Mouse (Mus musculus): ENCODE results near the gene Otop3. TPM values are rescaled to one million over a fixed set of nuclear protein-coding genes. Genes with fewer than 3 reads are reported as not detected.

Gene Otop3
- polyA plus RNA-seq, 1 experiment from 2014 or later, result not detected

DNA sequence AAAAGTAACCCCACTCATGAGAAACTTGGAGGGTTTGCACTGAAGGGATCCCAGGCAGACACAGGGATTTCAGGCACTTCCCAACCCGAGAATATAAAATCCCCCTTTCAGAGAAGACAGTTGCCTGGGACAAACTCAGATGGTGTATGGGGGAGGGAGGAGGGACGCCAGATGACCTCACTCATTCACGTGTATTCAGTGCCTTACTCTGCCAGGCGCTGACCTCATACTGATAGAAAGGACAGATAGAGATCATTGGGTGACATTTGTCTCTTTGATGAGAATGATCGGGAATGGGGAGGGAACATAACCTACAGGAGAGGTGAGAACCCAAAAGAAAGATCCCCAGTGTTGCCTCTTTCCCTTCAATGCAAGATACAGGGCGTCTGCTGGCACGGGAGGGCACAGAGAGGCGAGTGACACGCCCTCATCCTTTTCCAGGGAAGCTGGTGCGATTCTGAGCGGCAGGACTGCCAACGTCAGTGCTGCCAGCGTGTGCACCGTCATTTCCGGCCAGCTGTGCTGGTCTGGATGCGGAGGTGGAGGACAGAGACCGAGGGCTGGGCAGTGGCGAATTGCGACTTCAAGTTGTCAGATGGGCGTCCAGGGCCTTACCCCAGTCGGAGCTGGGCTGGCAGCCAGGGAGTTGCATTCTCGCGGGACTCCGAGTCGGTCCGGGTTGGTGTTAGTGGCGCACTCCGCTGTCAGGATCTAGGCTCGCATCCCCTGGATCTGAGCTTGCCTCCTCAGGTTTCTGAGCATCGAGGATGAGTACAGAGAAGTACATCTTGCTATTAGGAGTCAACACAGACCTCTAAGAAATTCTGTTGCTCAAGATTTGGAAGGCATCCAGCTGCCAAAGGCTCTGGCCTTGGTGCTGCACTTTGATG, 39.5 kb downstream of the Otop3 start:
- Histone ChIP-seq H3K9me3 (ENCODE audit: control insufficient read depth, low read length) (no peaks in the 10 kb centered on the region), H3K4me3 (ENCODE audit: control insufficient read depth in 1 of 2, insufficient read depth in 1 of 2, low read depth in 1 of 2, low read length in 2 of 2) (peak overlapping the region; percentile 38 to 39), H3K27ac (replicated peaks in 1 of 2; ENCODE audit: control insufficient read depth in 1 of 2, insufficient read depth in 1 of 2, low read depth in 2 of 2, low read length in 2 of 2) (peak overlapping the region in 1 of 2 experiments; percentile 31; a peak in 1 of 4 replicates), H3K9ac (ENCODE audit: low read length) (peak overlapping the region; percentile 65), H3K27me3 (ENCODE audit: control insufficient read depth, insufficient read depth, low read length) (peaks cover 22% of the 10 kb centered on the region; the same call in 1 of the 2 replicates), H3K36me3 (ENCODE audit: control insufficient read depth, insufficient read depth, low read length) (no peaks in the 10 kb centered on the region), H3K4me1 (ENCODE audit: control insufficient read depth in 2 of 2, insufficient read depth in 2 of 2, low read length in 2 of 2) (peaks cover 9% of the 10 kb centered on the region in 2 experiments), H3K4me2 (ENCODE audit: low read length) (peak overlapping the region; percentile 82)
- 2% methylated on average over 30 of the region's 30 CpGs for WGBS
- ATAC-seq (ENCODE audit: insufficient number of reproducible peaks, insufficient read depth, low FRiP score, low read depth), result 0 out of 2 replicates have a peak, but pooled peaks have one; percentile 18

DNA sequence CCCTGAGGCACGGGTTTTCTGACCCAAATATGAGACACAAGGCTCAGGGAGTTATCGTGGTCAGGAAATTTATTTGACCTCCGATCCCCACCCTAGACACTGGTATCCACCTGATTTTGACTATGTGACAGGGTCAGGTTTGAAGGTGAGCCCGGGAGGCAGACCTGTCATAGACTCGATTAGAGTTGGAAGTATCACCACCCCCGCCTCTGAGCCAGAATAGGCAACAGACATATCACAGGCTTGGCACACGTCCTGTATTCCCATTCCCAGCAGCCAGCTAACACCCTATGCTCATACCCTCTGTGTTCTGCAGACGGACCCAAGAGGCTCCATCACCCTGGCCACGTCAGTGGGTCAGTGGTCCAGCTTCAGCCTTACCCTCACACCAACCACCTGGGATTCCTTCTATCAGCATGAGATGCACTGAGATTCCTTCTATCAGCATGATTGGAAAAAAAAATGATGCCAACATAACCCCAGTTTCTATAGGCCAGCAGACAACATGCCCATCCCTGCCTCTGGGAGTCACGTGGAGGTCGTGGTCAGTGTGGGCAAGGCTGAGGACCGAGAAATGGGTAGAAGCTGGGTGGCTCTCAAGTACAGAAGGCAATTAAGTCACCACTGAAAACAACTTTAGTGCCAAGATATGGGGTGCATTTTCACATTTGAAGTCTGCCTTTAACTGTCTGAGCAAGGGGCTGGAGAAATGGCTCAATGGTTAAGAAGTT, 40.3 kb downstream of the Otop3 start:
- Histone ChIP-seq H3K4me1 (ENCODE audit: control insufficient read depth in 2 of 2, insufficient read depth in 2 of 2, low read length in 2 of 2) (peaks cover 9% of the 10 kb centered on the region in 2 experiments), H3K4me3 (ENCODE audit: control insufficient read depth in 1 of 2, insufficient read depth in 1 of 2, low read depth in 1 of 2, low read length in 2 of 2) (peak overlapping the region in 1 of 2 experiments; percentile 38; a peak in 2 of 4 replicates), H3K27ac (replicated peaks in 1 of 2; ENCODE audit: control insufficient read depth in 1 of 2, insufficient read depth in 1 of 2, low read depth in 2 of 2, low read length in 2 of 2) (no peak overlapping the region), H3K9ac (ENCODE audit: low read length) (no peak overlapping the region), H3K36me3 (ENCODE audit: control insufficient read depth, insufficient read depth, low read length) (no peaks in the 10 kb centered on the region), H3K27me3 (ENCODE audit: control insufficient read depth, insufficient read depth, low read length) (peaks cover 22% of the 10 kb centered on the region; the same call in 1 of the 2 replicates), H3K9me3 (ENCODE audit: control insufficient read depth, low read length) (no peaks in the 10 kb centered on the region), H3K4me2 (ENCODE audit: low read length) (peak overlapping the region; percentile 82)
- ATAC-seq (ENCODE audit: insufficient number of reproducible peaks, insufficient read depth, low FRiP score, low read depth), result no peak; the same call in 1 of the 2 replicates
- 46% methylated on average over 12 of the region's 12 CpGs for WGBS

DNA sequence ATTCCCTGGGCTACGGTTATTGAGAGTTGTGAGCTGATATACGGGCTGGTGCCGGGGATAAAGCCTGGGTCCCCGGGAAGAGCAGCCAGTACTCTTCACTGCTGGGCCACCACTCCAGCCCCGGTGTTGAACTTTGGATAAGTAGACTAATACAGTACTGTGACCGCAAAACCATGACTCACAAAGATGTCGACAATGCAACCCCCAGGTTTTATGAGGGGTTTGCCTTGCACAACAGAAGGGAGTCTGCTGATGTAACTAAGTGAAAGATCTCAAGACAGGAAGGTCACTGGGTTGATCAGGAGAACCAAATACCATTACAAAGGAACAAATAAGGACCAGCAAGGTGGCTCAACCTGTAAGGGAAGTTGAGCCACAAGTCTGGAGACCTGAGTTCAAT, 42.2 kb downstream of the Otop3 start:
- H3K27ac ChIP-seq (replicated peaks in 1 of 2; ENCODE audit: control insufficient read depth in 1 of 2, insufficient read depth in 1 of 2, low read depth in 2 of 2, low read length in 2 of 2), result no peak overlapping the region
- H3K9ac ChIP-seq (ENCODE audit: low read length), result no peak overlapping the region
- ATAC-seq (ENCODE audit: insufficient number of reproducible peaks, insufficient read depth, low FRiP score, low read depth), result no peak
- no peaks in the 10 kb centered on the region for H3K9me3 ChIP-seq (ENCODE audit: control insufficient read depth, low read length)
- H3K4me2 ChIP-seq (ENCODE audit: low read length), result no peak overlapping the region
- peaks cover 11 to 15% of the 10 kb centered on the region in 2 experiments for H3K4me1 ChIP-seq (ENCODE audit: control insufficient read depth in 2 of 2, insufficient read depth in 2 of 2, low read length in 2 of 2)
- no peak overlapping the region for H3K4me3 ChIP-seq (ENCODE audit: control insufficient read depth in 1 of 2, insufficient read depth in 1 of 2, low read depth in 1 of 2, low read length in 2 of 2)
- no peaks in the 10 kb centered on the region for H3K36me3 ChIP-seq (ENCODE audit: control insufficient read depth, insufficient read depth, low read length)
- WGBS, result 56% methylated on average over 7 of the region's 7 CpGs
- H3K27me3 ChIP-seq (ENCODE audit: control insufficient read depth, insufficient read depth, low read length), result peaks cover 17% of the 10 kb centered on the region; the same call in 1 of the 2 replicates

DNA sequence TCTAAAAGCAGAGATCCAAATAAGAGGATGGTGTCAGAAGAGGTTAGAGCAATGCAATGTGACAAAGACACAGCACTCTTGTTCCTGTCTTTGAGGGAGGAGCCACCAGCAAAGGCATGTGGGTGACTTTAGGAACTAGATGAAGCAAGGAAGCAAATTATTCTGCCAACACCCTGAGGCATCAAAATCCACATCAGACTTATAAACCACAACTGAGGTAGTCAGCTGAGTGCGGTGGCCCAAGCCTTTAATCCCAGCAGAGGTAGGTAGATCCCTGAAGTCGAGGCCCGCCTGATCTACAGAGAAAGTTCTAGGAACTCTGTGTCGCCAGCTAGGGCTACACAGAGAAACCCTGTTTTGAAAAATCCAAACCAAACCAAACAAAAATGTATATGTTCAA, 42.7 kb downstream of the Otop3 start:
- no peak for ATAC-seq (ENCODE audit: insufficient number of reproducible peaks, insufficient read depth, low FRiP score, low read depth)
- Histone ChIP-seq H3K4me3 (ENCODE audit: control insufficient read depth in 1 of 2, insufficient read depth in 1 of 2, low read depth in 1 of 2, low read length in 2 of 2) (no peak overlapping the region), H3K9ac (ENCODE audit: low read length) (no peak overlapping the region), H3K9me3 (ENCODE audit: control insufficient read depth, low read length) (no peaks in the 10 kb centered on the region), H3K4me1 (ENCODE audit: control insufficient read depth in 2 of 2, insufficient read depth in 2 of 2, low read length in 2 of 2) (peaks cover 11 to 15% of the 10 kb centered on the region in 2 experiments), H3K27me3 (ENCODE audit: control insufficient read depth, insufficient read depth, low read length) (peaks cover 17% of the 10 kb centered on the region; the same call in 1 of the 2 replicates), H3K4me2 (ENCODE audit: low read length) (no peak overlapping the region), H3K27ac (replicated peaks in 1 of 2; ENCODE audit: control insufficient read depth in 1 of 2, insufficient read depth in 1 of 2, low read depth in 2 of 2, low read length in 2 of 2) (no peak overlapping the region), H3K36me3 (ENCODE audit: control insufficient read depth, insufficient read depth, low read length) (no peaks in the 10 kb centered on the region)
- 78% methylated on average over 4 of the region's 4 CpGs for WGBS

DNA sequence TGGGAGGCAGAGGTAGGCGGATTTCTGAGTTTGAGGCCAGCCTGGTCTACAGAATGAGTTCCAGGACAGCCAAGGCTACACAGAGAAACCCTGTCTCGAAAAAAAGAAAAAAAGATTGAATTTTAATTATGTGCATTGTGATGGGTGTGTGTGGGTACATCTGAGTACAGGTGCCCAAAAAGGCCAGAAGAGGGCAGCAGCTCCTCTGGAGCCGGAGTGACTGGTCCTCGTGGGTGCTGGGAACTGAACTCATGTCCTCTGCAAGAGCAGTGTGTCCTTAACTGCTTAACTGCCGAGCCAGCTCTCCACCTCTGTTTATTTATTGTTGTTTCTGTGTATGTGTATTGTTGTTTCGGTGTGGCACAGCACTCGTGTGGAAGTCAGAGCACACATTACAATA, 43.3 kb downstream of the Otop3 start:
- Histone ChIP-seq H3K9me3 (ENCODE audit: control insufficient read depth, low read length) (no peaks in the 10 kb centered on the region), H3K27me3 (ENCODE audit: control insufficient read depth, insufficient read depth, low read length) (peaks cover 19% of the 10 kb centered on the region; the same call in 1 of the 2 replicates), H3K9ac (ENCODE audit: low read length) (no peak overlapping the region), H3K4me1 (ENCODE audit: control insufficient read depth in 2 of 2, insufficient read depth in 2 of 2, low read length in 2 of 2) (peaks cover 11 to 20% of the 10 kb centered on the region in 2 experiments), H3K4me2 (ENCODE audit: low read length) (no peak overlapping the region), H3K4me3 (ENCODE audit: control insufficient read depth in 1 of 2, insufficient read depth in 1 of 2, low read depth in 1 of 2, low read length in 2 of 2) (no peak overlapping the region), H3K36me3 (ENCODE audit: control insufficient read depth, insufficient read depth, low read length) (no peaks in the 10 kb centered on the region), H3K27ac (replicated peaks in 1 of 2; ENCODE audit: control insufficient read depth in 1 of 2, insufficient read depth in 1 of 2, low read depth in 2 of 2, low read length in 2 of 2) (no peak overlapping the region)
- ATAC-seq (ENCODE audit: insufficient number of reproducible peaks, insufficient read depth, low FRiP score, low read depth), result no peak
- 86% methylated on average over 7 of the region's 7 CpGs for WGBS

DNA sequence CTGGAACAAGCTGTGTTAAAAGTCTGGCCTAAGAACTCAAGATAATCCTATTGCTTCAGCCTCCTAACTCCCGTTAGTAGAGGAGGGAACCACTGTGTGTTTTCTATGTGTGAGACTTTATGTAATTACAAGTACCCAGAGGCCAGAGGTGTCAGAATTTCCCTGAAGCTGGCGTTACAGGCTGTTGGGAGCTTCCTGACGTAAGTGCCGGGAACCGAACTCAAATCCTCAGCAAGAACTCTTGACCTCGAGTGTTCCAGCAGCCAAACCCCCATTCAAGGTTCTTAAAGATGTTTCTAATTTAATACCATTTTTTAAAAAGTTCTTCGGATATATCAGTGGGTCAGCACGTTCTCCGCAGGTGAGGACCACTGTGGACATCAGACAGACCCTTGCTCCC, 46.7 kb downstream of the Otop3 start:
- 11% methylated on average over 9 of the region's 9 CpGs for WGBS
- Histone ChIP-seq H3K9ac (ENCODE audit: low read length) (peak overlapping the region; percentile 86), H3K4me2 (ENCODE audit: low read length) (peak overlapping the region; percentile 76), H3K9me3 (ENCODE audit: control insufficient read depth, low read length) (no peaks in the 10 kb centered on the region), H3K27ac (replicated peaks in 1 of 2; ENCODE audit: control insufficient read depth in 1 of 2, insufficient read depth in 1 of 2, low read depth in 2 of 2, low read length in 2 of 2) (peak overlapping the region; percentile 28 to 68; a peak in 3 of 4 replicates), H3K4me3 (ENCODE audit: control insufficient read depth in 1 of 2, insufficient read depth in 1 of 2, low read depth in 1 of 2, low read length in 2 of 2) (peak overlapping the region; percentile 74 to 79), H3K4me1 (ENCODE audit: control insufficient read depth in 2 of 2, insufficient read depth in 2 of 2, low read length in 2 of 2) (peaks cover 18 to 34% of the 10 kb centered on the region in 2 experiments), H3K36me3 (ENCODE audit: control insufficient read depth, insufficient read depth, low read length) (no peaks in the 10 kb centered on the region), H3K27me3 (ENCODE audit: control insufficient read depth, insufficient read depth, low read length) (peaks cover 6% of the 10 kb centered on the region; the same call in 1 of the 2 replicates)
- ATAC-seq (ENCODE audit: insufficient number of reproducible peaks, insufficient read depth, low FRiP score, low read depth), result no peak

DNA sequence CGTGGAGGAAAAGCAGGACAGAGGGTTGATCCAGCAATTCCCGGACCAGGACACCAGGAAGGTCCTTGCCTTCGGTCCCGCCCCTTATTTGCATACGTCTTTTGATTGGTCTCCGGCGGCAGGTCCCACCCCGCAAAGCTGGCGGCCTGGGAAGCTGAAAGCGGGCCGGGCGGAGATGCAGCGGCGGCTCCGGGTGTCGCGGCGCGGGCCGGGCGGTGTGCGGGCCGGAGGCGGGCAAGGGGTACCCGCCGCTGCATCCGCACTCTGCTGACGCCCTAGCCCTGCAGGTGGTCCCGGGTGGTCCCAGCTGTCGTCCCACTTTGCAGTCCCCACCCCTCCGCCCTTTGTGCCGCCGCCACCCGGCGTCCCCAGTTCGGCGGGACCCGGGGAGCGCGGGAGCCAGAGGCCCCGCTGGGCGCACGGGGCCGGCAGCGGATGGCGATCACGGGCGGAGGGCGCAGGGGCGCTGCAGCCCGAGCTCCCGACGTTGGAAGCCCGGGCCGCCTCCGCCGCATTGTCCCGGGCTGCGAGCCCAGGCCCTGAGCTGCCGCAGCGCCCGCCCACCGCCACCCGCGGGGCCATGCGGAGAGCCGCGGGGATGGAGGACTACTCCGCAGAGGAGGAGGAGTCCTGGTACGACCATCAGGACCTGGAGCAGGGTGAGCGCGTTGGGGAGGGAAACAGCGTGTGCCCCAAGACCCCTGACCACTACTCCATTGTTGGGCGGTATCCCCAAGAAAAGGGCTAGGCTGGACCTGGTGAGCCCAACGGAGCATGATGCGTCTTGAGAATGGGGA, 47.4 kb downstream of the Otop3 start, which contains the start of gene Cdr2l:
Cdr2l (plus strand) TSS at position 174 of the 797 bp plus-strand sequence.
- peak within 1 kb of the TSS; percentile 50 to 70 for H3K27ac ChIP-seq (replicated peaks in 1 of 2; ENCODE audit: control insufficient read depth in 1 of 2, insufficient read depth in 1 of 2, low read depth in 2 of 2, low read length in 2 of 2)
- under 1% methylated on average over 75 of the region's 76 CpGs for WGBS
- peaks cover 18 to 34% of the 10 kb centered on the region in 2 experiments for H3K4me1 ChIP-seq (ENCODE audit: control insufficient read depth in 2 of 2, insufficient read depth in 2 of 2, low read length in 2 of 2)
- H3K27me3 ChIP-seq (ENCODE audit: control insufficient read depth, insufficient read depth, low read length), result peaks cover 6% of the 10 kb centered on the region; the same call in 1 of the 2 replicates
- no peaks in the 10 kb centered on the region for H3K36me3 ChIP-seq (ENCODE audit: control insufficient read depth, insufficient read depth, low read length)
- H3K9ac ChIP-seq (ENCODE audit: low read length), result peak within 1 kb of the TSS; percentile 86
- H3K4me2 ChIP-seq (ENCODE audit: low read length), result peak within 1 kb of the TSS; percentile 76
- peak within 1 kb of the TSS; percentile 74 to 79 for H3K4me3 ChIP-seq (ENCODE audit: control insufficient read depth in 1 of 2, insufficient read depth in 1 of 2, low read depth in 1 of 2, low read length in 2 of 2)
- peak; percentile 85 for ATAC-seq (ENCODE audit: insufficient number of reproducible peaks, insufficient read depth, low FRiP score, low read depth)
- no peaks in the 10 kb centered on the region for H3K9me3 ChIP-seq (ENCODE audit: control insufficient read depth, low read length)
